Comparison of ENCODE assay signal across 7 mouse cellular contexts in the genomic region with DNA sequence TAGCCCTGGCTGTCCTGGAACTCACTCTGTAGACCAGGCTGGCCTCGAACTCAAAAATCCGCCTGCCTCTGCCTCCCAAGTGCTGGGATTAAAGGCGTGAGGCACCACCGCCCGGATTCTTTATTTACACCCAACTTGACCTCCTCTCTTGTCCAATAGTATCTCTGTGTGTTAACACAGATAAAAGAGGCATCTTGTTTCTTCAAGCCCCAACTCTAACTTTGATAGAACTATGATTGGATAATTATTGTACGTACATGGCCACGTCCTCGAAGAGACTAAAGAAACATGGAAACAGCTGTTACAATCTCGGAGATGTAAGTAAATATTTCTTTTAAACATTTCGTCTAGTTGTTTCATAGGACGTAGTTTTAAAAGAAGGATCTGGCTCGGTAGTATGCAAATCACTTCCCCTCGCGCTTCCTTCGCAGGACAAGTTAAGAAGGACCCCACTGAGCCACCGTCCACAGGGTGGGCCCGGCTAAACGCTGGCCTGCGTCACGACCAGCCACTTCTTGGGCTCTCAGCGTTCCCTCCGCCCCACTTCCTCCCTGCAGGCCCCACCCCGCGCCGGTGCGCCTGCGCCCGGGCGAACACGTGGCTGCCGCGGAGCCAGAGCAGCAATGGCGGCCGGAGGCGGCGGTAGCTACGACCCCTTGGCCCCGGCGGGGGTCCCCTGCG. TPM values are rescaled to one million over a fixed set of nuclear protein-coding genes. Genes with fewer than 3 reads are reported as not detected.
DNase-seq lines count a peak whose midpoint lies in the region; ATAC-seq and TF ChIP-seq lines count a peak whose summit lies in the region.

A gene (plus strand): TSS at position 258 of the 681 bp plus-strand sequence.

- no peak for TF ChIP-seq CTCF in kidney, adult 2 months (conservative IDR thresholded peaks at IDR 0.05; ENCODE audit: insufficient read depth, insufficient read length, low read depth, low read length)
- no peak for TF ChIP-seq CTCF in spleen, adult 2 months (IDR thresholded peaks at IDR 0.05; ENCODE audit: extremely low read depth, insufficient read depth, insufficient read length, insufficient replicate concordance)

- WGBS in embryonic facial prominence, embryonic 12.5 days = 5% methylated on average over 40 of the region's 40 CpGs
- 5% methylated on average over 40 of the region's 40 CpGs for WGBS in kidney, adult 2 months
- 5% methylated on average over 40 of the region's 40 CpGs for WGBS in limb, embryonic 12.5 days
- WGBS in midbrain, embryonic 15.5 days = 6% methylated on average over 39 of the region's 40 CpGs
- WGBS in spleen, adult 2 months = 6% methylated on average over 40 of the region's 40 CpGs

- no peaks in the 10 kb centered on the region for H3K9me3 ChIP-seq in embryonic facial prominence, embryonic 12.5 days
- H3K9me3 ChIP-seq in limb, embryonic 12.5 days = no peaks in the 10 kb centered on the region
- no peaks in the 10 kb centered on the region for H3K9me3 ChIP-seq in midbrain, embryonic 15.5 days

- peak within 1 kb of the TSS; percentile 79 for H3K4me2 ChIP-seq in embryonic facial prominence, embryonic 12.5 days (replicated peaks)
- peak within 1 kb of the TSS; percentile 72 for H3K4me2 ChIP-seq in limb, embryonic 12.5 days
- H3K4me2 ChIP-seq in midbrain, embryonic 15.5 days = peak within 1 kb of the TSS; percentile 81

- peaks cover 18% of the 10 kb centered on the region for H3K4me1 ChIP-seq in embryonic facial prominence, embryonic 12.5 days
- peaks cover 6% of the 10 kb centered on the region; the same call in 1 of the 2 replicates for H3K4me1 ChIP-seq in kidney, adult 2 months (ENCODE audit: control insufficient read depth, insufficient read depth, low read length)
- peaks cover 15% of the 10 kb centered on the region for H3K4me1 ChIP-seq in limb, embryonic 12.5 days (replicated peaks)
- peaks cover 21% of the 10 kb centered on the region for H3K4me1 ChIP-seq in midbrain, embryonic 15.5 days
- H3K4me1 ChIP-seq in spleen, adult 2 months (ENCODE audit: control insufficient read depth, insufficient read depth, insufficient read length) = peaks cover 2% of the 10 kb centered on the region

- H3K27ac ChIP-seq in embryonic facial prominence, embryonic 12.5 days = peak within 1 kb of the TSS; percentile 64; the same call in 1 of the 2 replicates
- peak within 1 kb of the TSS; percentile 8; the same call in 1 of the 2 replicates for H3K27ac ChIP-seq in kidney, adult 2 months (ENCODE audit: insufficient read depth, low read depth, low read length)
- peak within 1 kb of the TSS; percentile 72; the same call in 1 of the 2 replicates for H3K27ac ChIP-seq in limb, embryonic 12.5 days
- peak within 1 kb of the TSS; percentile 67 for H3K27ac ChIP-seq in midbrain, embryonic 15.5 days
- peak within 1 kb of the TSS; percentile 67 for H3K27ac ChIP-seq in spleen, adult 2 months (ENCODE audit: insufficient read depth, low read length)

- TF ChIP-seq POLR2A in kidney, adult 2 months (IDR thresholded peaks at IDR 0.05; ENCODE audit: low read depth, low read length) = no peak
- TF ChIP-seq POLR2A in spleen, adult 2 months (IDR thresholded peaks at IDR 0.05; ENCODE audit: low read depth, low read length) = peak; percentile 65

- H3K4me3 ChIP-seq in embryonic facial prominence, embryonic 12.5 days = peak within 1 kb of the TSS; percentile 92
- H3K4me3 ChIP-seq in kidney, adult 2 months (ENCODE audit: insufficient read depth, low read depth, low read length) = peak within 1 kb of the TSS; percentile 95
- H3K4me3 ChIP-seq in limb, embryonic 12.5 days (replicated peaks) = peak within 1 kb of the TSS; percentile 100
- H3K4me3 ChIP-seq in midbrain, embryonic 15.5 days = peak within 1 kb of the TSS; percentile 74
- peak within 1 kb of the TSS; percentile 93 for H3K4me3 ChIP-seq in spleen, adult 2 months (ENCODE audit: extremely low read depth, insufficient read depth, insufficient read length)

- peak; percentile 98 for ATAC-seq in embryonic facial prominence, embryonic 12.5 days (ENCODE audit: insufficient number of reproducible peaks, insufficient read depth, low FRiP score, low TSS enrichment)
- ATAC-seq in limb, embryonic 12.5 days (ENCODE audit: insufficient number of reproducible peaks, insufficient read depth, low FRiP score, low TSS enrichment, low read depth) = peak; percentile 99
- ATAC-seq in midbrain, embryonic 15.5 days (replicated peaks) = peak; percentile 100

- no peaks in the 10 kb centered on the region for H3K27me3 ChIP-seq in embryonic facial prominence, embryonic 12.5 days
- no peaks in the 10 kb centered on the region for H3K27me3 ChIP-seq in kidney, adult 2 months (replicated peaks; ENCODE audit: control insufficient read depth, insufficient read depth, low read length)
- no peaks in the 10 kb centered on the region for H3K27me3 ChIP-seq in limb, embryonic 12.5 days
- no peaks in the 10 kb centered on the region for H3K27me3 ChIP-seq in midbrain, embryonic 15.5 days (replicated peaks)
- no peaks in the 10 kb centered on the region for H3K27me3 ChIP-seq in spleen, adult 2 months (ENCODE audit: control insufficient read depth, insufficient read depth, low read length)

- H3K36me3 ChIP-seq in embryonic facial prominence, embryonic 12.5 days = no peaks in the 10 kb centered on the region; the same call in 1 of the 2 replicates
- no peaks in the 10 kb centered on the region for H3K36me3 ChIP-seq in kidney, adult 2 months (ENCODE audit: control insufficient read depth, insufficient read depth, low read length)
- H3K36me3 ChIP-seq in limb, embryonic 12.5 days = peaks cover 16% of the 10 kb centered on the region
- H3K36me3 ChIP-seq in midbrain, embryonic 15.5 days (replicated peaks) = no peaks in the 10 kb centered on the region; the same call in 1 of the 2 replicates
- H3K36me3 ChIP-seq in spleen, adult 2 months (ENCODE audit: control insufficient read depth, insufficient read depth, low read length) = no peaks in the 10 kb centered on the region

- peak within 1 kb of the TSS; percentile 77 for H3K9ac ChIP-seq in embryonic facial prominence, embryonic 12.5 days
- peak within 1 kb of the TSS; percentile 93 for H3K9ac ChIP-seq in limb, embryonic 12.5 days (replicated peaks)
- H3K9ac ChIP-seq in midbrain, embryonic 15.5 days = peak within 1 kb of the TSS; percentile 63

- DNase-seq in adrenal gland, postnatal 25 days = peak; percentile 97
- DNase-seq in heart, adult 18-20 months = peak; percentile 96 to 98
- DNase-seq in kidney, adult 2 months = peak; percentile 98
- DNase-seq in spleen, adult 2 months (ENCODE audit: low read depth in 1 of 2, low spot score in 2 of 2) = peak; percentile 93 to 97

RNA-seq across cellular contexts. Expression of the gene that starts here (rescaled TPM):
- total RNA-seq in adrenal gland, postnatal 25 days (2021) = 45.4 and 46.7 TPM in 2 replicates
- polyA plus RNA-seq in embryonic facial prominence, embryonic 12.5 days (2016; fragmentation: Nextera tagmentation; extraction: Ambion mirVana) = 85.6 and 85.8 TPM in 2 replicates
- 10 to 100 TPM; 19.4 to 20.6 TPM for total RNA-seq in heart, adult 18-20 months (2021)
- 5.0 and 6.5 TPM in 2 replicates for polyA plus RNA-seq in kidney, adult 2 months (2012; rRNA removed)
- polyA plus RNA-seq in limb, embryonic 12.5 days (2016; fragmentation: Nextera tagmentation; extraction: Ambion mirVana) = 92.6 and 96.6 TPM in 2 replicates
- polyA plus RNA-seq in midbrain, embryonic 15.5 days (2015; fragmentation: Nextera tagmentation; extraction: Ambion mirVana) = 52.4 and 53.0 TPM in 2 replicates
- polyA plus RNA-seq in spleen, adult 2 months (2012; rRNA removed) = 7.5 and 11.4 TPM in 2 replicates

Comparison
In these comparisons a context has a peak if more than half of its experiments do, and no peak if none do; other contexts are left out.
1. Peak in every context shown above with its lines: DNase-seq, ATAC-seq, H3K4me3 ChIP-seq and H3K27ac ChIP-seq.
2. H3K27ac ChIP-seq: peak in every context shown above with its lines; median percentile 72 in limb, embryonic 12.5 days; 67 in midbrain, embryonic 15.5 days; 67 in spleen, adult 2 months; 64 in embryonic facial prominence, embryonic 12.5 days; 8 in kidney, adult 2 months.